Mouse (Mus musculus) layer of hippocampus, postnatal 36 days (tissue): ENCODE measurements around the gene 4930516K23Rik. TPM values are rescaled to one million over a fixed set of nuclear protein-coding genes. Genes with fewer than 3 reads are reported as not detected.

Experiments used
- DNase-seq, 2 experiments: peaks; one replicate each; pipeline ENCODE4 v3.0.0; 2022
- total RNA-seq, 2 experiments: library from RNA; stranded (reverse); gene quantifications; 2 replicates each; pipeline ENCODE4 v1.2.3; 2021

The 4930516K23Rik gene
- not detected for total RNA-seq

DNA sequence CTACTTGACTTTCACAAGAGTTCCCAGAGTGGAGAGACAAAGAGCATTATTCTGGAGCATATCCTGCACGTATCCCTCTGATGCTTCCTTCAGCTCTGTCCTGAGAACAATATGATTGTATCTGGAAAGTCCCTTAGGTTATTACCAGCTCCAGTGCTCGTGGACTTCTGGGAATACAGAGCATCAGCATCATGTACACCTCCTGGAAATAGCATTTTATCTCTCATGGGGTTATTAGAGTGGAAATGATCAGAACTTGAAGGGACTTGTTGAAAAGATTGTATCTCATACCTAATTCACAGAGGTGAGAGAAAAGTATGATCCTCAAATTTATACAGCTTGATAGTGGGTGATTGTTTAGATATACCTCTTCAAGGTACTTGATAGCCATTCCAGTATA is at the start of gene 4930516K23Rik:
4930516K23Rik (minus strand) TSS at position 101 of the 400 bp plus-strand sequence.
- DNase-seq, result no peak

DNA sequence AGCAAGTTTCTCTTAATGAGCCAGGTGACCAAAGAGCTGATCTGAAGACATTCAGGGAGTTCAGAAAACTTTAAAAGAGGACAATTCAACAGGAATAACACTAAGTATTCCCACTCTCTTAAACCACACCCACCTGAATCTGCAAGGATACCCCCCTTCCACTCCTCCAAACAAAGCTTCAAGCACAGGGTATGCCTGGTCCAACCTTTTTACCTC is 43.4 kb upstream of the 4930516K23Rik start, which contains the start of gene Olfr646:
Olfr646 (plus strand) TSS at position 117 of the 216 bp plus-strand sequence.
- DNase-seq, result no peak

DNA sequence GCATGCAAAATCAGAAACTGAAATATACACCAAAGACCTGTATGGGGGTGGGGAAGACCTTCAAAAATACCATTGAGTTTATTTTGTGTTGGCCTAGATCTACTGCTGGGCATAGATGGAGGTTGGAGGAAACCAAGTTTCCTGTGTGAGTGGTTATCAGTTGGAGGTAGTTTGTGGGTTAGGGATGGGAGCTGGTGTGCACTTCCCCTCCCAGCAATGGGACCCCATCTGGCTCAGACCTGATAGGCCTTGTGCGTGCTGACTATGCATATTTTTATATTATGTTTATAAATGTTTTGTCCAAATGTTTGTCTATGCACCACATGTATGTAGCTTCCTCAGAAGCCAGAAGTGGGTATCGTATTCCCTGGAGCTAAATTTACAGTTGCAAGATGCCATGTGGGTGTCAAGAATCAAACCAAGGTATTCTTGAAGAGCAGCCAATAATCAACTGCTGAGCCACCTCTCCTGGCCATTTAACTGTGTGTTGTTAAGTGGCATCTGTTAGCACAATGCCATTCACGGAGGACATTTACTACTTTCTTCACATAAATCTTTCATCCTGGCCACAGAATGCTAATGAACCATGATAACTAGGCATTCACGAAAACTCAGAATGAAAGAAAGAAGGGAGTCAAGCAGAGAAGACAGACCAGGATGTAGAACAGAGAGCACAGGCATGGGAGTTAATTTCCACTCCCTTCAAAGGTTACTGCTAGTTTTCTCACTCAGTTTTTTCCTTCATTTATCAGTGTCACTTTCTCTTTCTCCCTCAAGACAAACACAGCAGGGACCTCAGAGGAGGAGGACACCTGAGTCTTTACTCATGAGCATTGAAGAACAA is 42.9 kb upstream of the 4930516K23Rik start:
- no peak for DNase-seq

DNA sequence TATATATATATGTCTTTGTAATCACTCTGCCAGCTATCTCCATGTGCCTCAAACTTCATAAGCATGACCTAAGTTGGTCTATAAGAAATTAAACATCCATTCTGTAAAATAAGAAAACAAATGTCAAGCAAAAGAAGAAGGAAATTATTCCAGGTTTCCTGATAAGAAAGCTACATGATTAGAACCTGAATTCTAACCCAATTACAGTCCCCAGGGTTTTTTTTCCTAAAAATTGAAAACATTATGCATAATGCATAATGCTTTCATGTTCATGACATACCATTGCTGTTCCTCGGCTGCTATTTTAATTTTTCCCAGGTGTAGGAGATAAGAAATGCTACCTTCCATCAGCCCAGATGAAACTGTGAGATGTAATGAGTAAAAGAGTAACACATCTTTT is 24.1 kb upstream of the 4930516K23Rik start, which contains the start of gene Olfr645:
Olfr645 (minus strand) TSS at position 101 of the 400 bp plus-strand sequence.
- DNase-seq, result no peak

DNA sequence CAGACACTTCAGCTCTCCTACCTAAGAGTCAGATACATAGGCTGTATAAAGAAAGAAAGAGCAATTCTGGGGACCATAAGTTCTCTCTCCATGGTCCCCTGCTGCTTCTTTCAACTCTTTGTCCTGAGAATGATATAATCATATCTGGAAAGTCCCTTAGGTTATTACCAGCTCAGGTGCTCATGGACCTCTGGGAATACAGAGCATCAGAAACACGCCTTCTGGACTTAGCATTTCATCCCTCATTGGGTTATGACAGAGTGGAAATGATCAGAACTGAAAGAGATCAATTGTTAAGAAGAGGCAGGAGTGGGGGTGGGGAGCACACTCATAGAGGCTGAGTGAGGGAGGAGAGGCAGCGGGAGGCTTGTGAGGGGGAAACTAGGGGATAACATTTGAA is 10.5 kb upstream of the 4930516K23Rik start, which contains the start of gene Olfr644:
Olfr644 (minus strand) TSS at position 101 of the 400 bp plus-strand sequence.
- no peak for DNase-seq

DNA sequence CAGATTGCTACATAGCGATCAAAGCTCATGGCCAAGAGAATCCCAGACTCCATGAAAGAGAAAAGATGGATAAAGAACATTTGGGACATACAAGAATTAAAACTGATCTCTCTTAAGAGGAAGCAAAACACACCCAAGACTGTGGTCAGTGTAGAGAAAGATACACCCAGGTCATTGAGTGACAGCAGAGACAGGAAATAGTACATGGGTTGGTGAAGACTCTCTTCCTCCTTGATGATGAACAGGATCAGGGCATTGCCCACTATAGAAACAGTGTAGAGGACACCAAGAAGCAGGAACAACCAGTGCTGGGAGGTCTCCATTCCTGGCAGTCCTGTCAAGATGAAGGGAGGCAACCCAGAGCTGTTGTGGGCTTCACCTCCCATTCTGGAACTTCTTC is 2.0 kb downstream of the 4930516K23Rik start:
- no peak for DNase-seq

DNA sequence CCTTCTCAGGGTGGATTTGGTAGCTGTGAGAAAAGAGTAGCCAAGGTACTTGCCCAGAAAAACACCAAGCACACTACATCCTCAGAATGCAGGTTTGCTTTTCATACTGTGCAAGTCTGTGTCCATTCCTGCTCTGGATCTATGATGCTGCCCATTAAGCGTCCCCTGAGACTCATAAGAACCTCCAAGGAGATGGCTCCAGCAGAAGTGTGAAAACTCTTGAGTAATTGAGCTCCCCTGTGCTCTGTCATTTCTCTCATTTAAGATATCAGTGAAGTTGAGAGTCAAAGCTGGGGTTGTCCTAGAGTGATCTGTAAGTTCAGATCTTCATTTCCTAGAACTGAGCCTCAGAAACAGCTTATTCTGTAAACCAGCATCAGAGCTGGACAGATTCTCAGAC is 8.7 kb downstream of the 4930516K23Rik start, which contains the start of gene Olfr642:
Olfr642 (minus strand) TSS at position 101 of the 400 bp plus-strand sequence.
- no peak for DNase-seq

DNA sequence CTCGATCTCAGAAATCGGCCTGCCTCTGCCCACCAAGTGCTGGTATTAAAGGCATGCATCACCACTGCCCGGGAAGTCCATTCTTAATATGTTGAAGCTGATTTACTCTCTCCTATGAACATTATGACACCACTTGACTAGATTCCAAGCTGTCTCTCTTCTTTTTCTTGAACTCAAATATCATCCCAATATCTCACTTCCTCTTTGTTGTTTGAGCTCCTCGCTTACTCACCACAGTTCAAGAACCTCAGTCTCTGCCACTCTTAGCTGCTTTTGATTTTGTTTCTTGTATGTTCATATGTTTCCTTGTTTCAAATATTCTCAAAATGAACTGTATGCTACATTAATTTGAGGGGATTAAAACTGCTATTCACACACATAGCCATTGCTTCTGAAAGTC is 10.5 kb downstream of the 4930516K23Rik start:
- no peak for DNase-seq

DNA sequence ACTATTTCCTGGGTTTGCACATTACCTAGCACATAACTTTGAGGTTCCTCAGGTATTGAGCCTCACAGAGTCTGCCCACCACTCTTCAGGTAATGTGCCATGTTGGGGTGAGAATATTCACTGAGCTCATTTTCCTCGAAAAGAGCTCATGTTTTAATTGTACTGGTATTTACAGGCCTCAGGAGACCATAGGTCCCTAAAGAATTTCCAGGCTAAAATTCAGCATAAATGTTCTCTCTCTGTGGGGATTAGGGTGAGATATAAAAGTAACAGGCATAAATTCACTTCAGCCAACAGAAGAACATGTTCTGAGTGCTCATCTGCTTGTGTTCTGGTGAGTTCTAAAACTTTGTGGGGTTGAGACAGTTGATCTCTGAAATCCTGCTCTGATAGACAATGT is 26.1 kb downstream of the 4930516K23Rik start, which contains the start of gene Olfr641:
Olfr641 (plus strand) TSS at position 301 of the 400 bp plus-strand sequence.
- no peak for DNase-seq

DNA sequence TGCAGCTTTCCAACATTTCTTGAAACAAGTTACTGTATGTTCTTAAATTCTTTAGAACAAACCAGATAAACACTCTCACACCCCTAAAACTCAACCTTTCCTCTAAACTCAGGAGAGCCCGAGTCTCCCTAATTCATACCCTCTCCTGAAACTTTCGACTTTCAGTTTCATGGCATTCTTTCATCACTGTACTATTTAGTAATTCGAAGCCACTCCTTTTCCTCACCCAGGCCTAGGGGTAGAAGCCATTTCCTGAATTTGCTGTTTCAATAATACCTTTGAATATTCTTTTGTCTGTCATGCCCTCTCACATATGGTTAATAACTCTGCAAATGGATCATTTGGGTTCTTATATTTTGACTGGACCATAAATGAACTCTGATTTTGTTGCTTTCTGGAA is 34.3 kb downstream of the 4930516K23Rik start:
- DNase-seq, result no peak

DNA sequence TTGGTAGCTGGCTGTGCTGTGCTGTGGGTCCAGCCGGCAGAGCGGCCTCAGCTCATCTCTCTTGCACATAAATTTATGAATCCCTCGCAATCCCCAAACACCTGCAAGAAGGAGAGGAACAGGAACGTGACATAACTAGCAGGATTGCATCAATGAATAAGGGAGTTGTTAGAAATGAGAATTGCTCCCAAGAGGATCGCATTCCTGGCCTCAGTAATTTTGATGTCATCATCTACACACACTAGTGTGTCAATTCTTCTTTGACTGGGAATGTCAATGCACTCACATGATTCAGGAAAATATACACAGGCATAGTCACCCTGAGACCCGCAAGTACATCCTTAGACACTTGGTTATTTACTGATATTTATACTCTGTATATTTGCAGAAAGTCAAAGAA is 35.8 kb downstream of the 4930516K23Rik start, which contains the start of gene Olfr640:
Olfr640 (minus strand) TSS at position 101 of the 400 bp plus-strand sequence.
- no peak for DNase-seq

DNA sequence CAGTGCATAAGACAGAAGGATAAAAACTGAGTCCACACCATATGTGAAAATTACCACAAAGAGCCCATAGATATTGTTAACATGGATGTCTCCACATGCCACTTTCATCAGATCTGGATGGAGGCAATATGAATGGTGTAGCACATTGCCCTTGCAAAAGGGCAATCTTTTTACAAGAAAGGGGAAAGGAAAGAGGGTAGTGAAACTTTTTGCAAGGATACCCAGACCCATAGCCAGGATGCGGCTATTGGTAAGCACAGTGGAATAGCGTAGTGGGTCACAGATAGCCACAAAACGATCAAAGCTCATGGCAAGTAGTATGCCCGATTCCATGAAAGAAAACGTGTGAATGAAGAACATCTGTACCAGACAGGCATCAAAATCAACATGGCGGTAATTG is 39.6 kb downstream of the 4930516K23Rik start:
- DNase-seq, result no peak

DNA sequence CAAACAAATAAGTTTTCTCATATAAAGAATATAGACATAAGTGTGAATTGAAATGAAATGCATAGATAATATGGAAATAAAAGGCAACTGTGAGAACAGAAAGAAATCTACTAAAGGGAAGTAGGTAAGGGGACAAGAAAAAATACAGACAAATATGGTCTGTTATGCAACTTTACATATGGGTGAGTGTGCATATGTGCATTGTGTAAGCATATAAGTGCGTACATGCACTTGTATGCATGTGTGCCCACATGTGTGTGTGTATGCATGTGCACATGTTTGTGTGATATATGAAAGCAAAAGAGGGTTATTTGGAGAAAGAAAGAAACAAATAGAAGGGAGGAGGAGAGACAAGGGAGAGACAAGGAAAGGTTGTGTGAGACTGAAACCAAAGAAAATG is 42.3 kb downstream of the 4930516K23Rik start:
- DNase-seq, result no peak

DNA sequence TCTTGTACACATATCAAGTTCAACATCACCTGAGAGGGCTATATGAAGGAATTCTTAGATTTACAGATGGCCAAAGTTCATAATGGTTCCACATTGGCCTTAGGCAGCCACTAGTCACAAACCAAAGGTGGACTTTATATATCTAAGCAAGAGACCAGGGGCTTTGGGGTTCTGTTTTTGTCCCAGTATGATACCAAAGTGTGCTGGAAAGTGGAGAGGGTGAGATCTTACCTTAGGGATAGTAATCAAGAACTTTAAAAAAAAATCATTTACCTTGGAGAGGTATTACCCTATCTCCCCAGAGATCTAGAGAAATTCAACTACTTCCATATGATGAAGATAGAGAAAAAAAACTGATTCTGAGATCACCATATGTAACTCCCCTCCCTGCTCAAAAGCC is 44.0 kb downstream of the 4930516K23Rik start, which contains the start of gene Olfr639:
Olfr639 (minus strand) TSS at position 101 of the 400 bp plus-strand sequence.
- DNase-seq, result no peak

Other genes starting within 250 kb of the 4930516K23Rik start
- gene Hbb-bt, start 247.4 kb downstream of the 4930516K23Rik start, total RNA-seq, result 10 to 100 TPM; 35.4 to 54.6 TPM
- gene Hbb-bs, start 233.3 kb downstream of the 4930516K23Rik start, total RNA-seq, result 100 to 1,000 TPM; 247 to 439 TPM
- gene Hbb-bh2, start 220.9 kb downstream of the 4930516K23Rik start, total RNA-seq, result not detected
- gene Hbb-bh1, start 218.3 kb downstream of the 4930516K23Rik start, total RNA-seq, result not detected
- gene Hbb-y, start 208.2 kb downstream of the 4930516K23Rik start, total RNA-seq, result not detected
- gene Olfr66, start 175.2 kb downstream of the 4930516K23Rik start, total RNA-seq, result not detected
- not detected for gene Olfr64, start 167.0 kb downstream of the 4930516K23Rik start, total RNA-seq
- not detected for gene Olfr65, start 158.0 kb downstream of the 4930516K23Rik start, total RNA-seq
- not detected for gene Olfr631, start 132.6 kb downstream of the 4930516K23Rik start, total RNA-seq
- not detected for gene Olfr632, start 127.1 kb downstream of the 4930516K23Rik start, total RNA-seq
- gene Olfr633, start 117.0 kb downstream of the 4930516K23Rik start, total RNA-seq, result not detected
- gene Olfr635, start 90.3 kb downstream of the 4930516K23Rik start, total RNA-seq, result under 1 TPM; 0.10 to 0.13 TPM
- not detected for gene Olfr638, start 62.7 kb downstream of the 4930516K23Rik start, total RNA-seq
- gene Olfr639, start 44.1 kb downstream of the 4930516K23Rik start, total RNA-seq, result under 1 TPM; 0.08 to 0.17 TPM
- gene Olfr640, start 35.9 kb downstream of the 4930516K23Rik start, total RNA-seq, result not detected
- gene Olfr641, start 26.0 kb downstream of the 4930516K23Rik start, total RNA-seq, result not detected
- not detected for gene Olfr642, start 8.8 kb downstream of the 4930516K23Rik start, total RNA-seq
- not detected for gene Olfr644, start 10.4 kb upstream of the 4930516K23Rik start, total RNA-seq
- gene Olfr645, start 24.0 kb upstream of the 4930516K23Rik start, total RNA-seq, result not detected
- gene Olfr646, start 43.4 kb upstream of the 4930516K23Rik start, total RNA-seq, result under 1 TPM in 1 of 2 experiments, not detected in 1; 0.13 TPM
- not detected for gene Ubqln5, start 68.4 kb upstream of the 4930516K23Rik start, total RNA-seq
- gene Olfr643, start 76.0 kb upstream of the 4930516K23Rik start, total RNA-seq, result not detected
- not detected for gene Ubqln3, start 81.8 kb upstream of the 4930516K23Rik start, total RNA-seq
- not detected for gene Ubqlnl, start 89.1 kb upstream of the 4930516K23Rik start, total RNA-seq
- not detected for gene Olfm5, start 103.4 kb upstream of the 4930516K23Rik start, total RNA-seq
- gene Olfr648, start 121.9 kb upstream of the 4930516K23Rik start, total RNA-seq, result under 1 TPM; 0.27 to 0.30 TPM
- not detected for gene Olfr649, start 134.5 kb upstream of the 4930516K23Rik start, total RNA-seq
- gene Trim6, start 157.3 kb upstream of the 4930516K23Rik start, total RNA-seq, result under 1 TPM in 1 of 2 experiments, not detected in 1; 0.22 TPM
- 1 to 10 TPM; 1.4 to 2.2 TPM for gene Trim34a, start 183.0 kb upstream of the 4930516K23Rik start, total RNA-seq
- under 1 TPM; 0.47 to 0.68 TPM for gene Trim5, start 226.6 kb upstream of the 4930516K23Rik start, total RNA-seq